Mouse (Mus musculus) G1E (cell line): ENCODE measurements at regions not wholly inside any gene's neighbourhood (a gene's known extent, or its start where the extent isn't known, plus 50 kb on each side); places are given as distances from the start of the nearest gene placed in this dataset.

ENCODE experiments used
- ATAC-seq: 2 replicates; pipeline ENCODE4 v1.8.0; 2016; ENCODE audit warnings: mild to moderate bottlenecking; ENCODE audit not compliant: insufficient number of reproducible peaks, poor library complexity, low FRiP score, severe bottlenecking; ENCODE audit errors: extremely low read depth
- DNase-seq: peaks from one replicate; pipeline ENCODE4 v3.0.0; 2012; ENCODE audit warnings: low spot score
- H3K27me3 ChIP-seq: 2 replicates; pipeline ENCODE4 v1.6.1; 2012; ENCODE audit warnings: mild to moderate bottlenecking, low read length, inconsistent platforms; ENCODE audit not compliant: insufficient read depth
- H3K36me3 ChIP-seq: replicated peaks from 2 replicates; pipeline ENCODE3; 2012; ENCODE audit warnings: mild to moderate bottlenecking, inconsistent platforms
- H3K4me1 ChIP-seq: 2 replicates; pipeline ENCODE4 v1.6.1; 2012; ENCODE audit warnings: low read depth, low read length, inconsistent platforms, mixed read lengths; ENCODE audit not compliant: insufficient read depth
- H3K4me3 ChIP-seq: 2 replicates; pipeline ENCODE4 v1.5.1; 2012; ENCODE audit warnings: low read depth, mild to moderate bottlenecking, inconsistent platforms, low read length, moderate library complexity, mixed read lengths
- H3K9me3 ChIP-seq: replicated peaks from 2 replicates; pipeline ENCODE4 v1.6.1; 2012; ENCODE audit warnings: inconsistent platforms
- CTCF ChIP-seq: IDR thresholded peaks from 2 replicates; pipeline ENCODE4 v1.5.1; 2012; ENCODE audit warnings: low read depth, low read length, inconsistent platforms, mixed read lengths
- GATA1 ChIP-seq: IDR thresholded peaks from 2 replicates; pipeline ENCODE4 v1.6.1; 2012; ENCODE audit warnings: borderline replicate concordance, low read length, inconsistent platforms, mixed read lengths
- GATA2 ChIP-seq: IDR thresholded peaks from 2 replicates; pipeline ENCODE4 v1.6.1; 2012; ENCODE audit warnings: low read depth, low read length, inconsistent platforms, borderline replicate concordance
- POLR2AphosphoS5 ChIP-seq: IDR thresholded peaks from 2 replicates; pipeline ENCODE4 v1.6.1; 2012; ENCODE audit warnings: low read depth, low read length, inconsistent platforms; ENCODE audit not compliant: insufficient replicate concordance
- TAL1 ChIP-seq: conservative IDR thresholded peaks from 2 replicates; pipeline ENCODE4 v1.6.1; 2012; ENCODE audit warnings: low read depth, low read length, inconsistent platforms, mixed read lengths

DNA sequence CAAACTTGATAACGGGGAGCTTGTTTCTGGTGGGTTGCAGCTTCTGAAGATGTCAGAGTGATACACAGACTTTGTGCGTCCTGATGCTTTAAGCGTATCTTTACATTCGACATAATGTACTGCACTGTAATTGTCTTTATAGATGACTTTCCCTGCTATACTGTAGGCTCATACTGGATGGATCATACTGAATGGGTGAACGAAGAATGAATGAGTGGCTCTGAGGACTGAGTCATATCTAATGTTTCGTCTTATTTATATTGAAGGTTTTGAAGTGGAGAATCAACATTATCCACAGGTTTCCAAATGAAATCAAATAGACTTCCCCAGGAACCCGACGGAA is 116.3 kb upstream of the Etaa1 start:
- no peaks in the 10 kb centered on the region for H3K9me3 ChIP-seq
- ATAC-seq, result no peak
- no peaks in the 10 kb centered on the region for H3K36me3 ChIP-seq
- H3K27me3 ChIP-seq, result no peaks in the 10 kb centered on the region
- no peak overlapping the region for H3K4me3 ChIP-seq
- no peak for TF ChIP-seq GATA2
- TF ChIP-seq GATA1, result no peak
- TF ChIP-seq CTCF, result no peak
- TF ChIP-seq POLR2AphosphoS5, result no peak
- TF ChIP-seq TAL1, result no peak
- H3K4me1 ChIP-seq, result no peaks in the 10 kb centered on the region
- DNase-seq, result no peak

- H3K27me3 ChIP-seq, result no peaks in the 10 kb centered on the region
- no peaks in the 10 kb centered on the region for H3K9me3 ChIP-seq
- no peak for TF ChIP-seq TAL1
- TF ChIP-seq POLR2AphosphoS5, result no peak
- no peak for TF ChIP-seq GATA1
- TF ChIP-seq GATA2, result no peak
- TF ChIP-seq CTCF, result no peak
- no peak for ATAC-seq
- no peaks in the 10 kb centered on the region for H3K4me1 ChIP-seq
- no peak for DNase-seq
- no peaks in the 10 kb centered on the region for H3K36me3 ChIP-seq
- no peak overlapping the region for H3K4me3 ChIP-seq
Observed at GRCm38 (mm10) chr11:18069348-18070031, 115.8 kb upstream of the Etaa1 start.

DNA sequence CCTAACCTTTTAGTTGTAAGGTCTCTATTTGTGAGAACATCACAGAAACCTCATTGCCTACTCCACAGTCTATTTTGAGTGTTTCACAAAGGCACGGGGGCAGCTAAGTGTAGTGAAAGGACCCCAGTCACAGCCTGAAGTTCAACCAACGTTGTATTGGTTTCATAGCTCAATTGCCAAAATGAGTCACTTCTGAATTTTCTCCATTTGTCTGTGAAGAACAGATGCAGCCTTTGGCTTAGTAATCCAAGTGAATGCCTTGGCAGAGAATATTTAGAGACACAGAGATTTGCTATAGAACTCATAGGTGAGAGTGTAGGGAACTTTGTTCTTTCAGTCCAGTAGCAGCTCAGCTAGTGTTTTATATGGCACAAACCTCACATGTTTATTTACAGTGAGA is 114.4 kb upstream of the Etaa1 start:
- TF ChIP-seq GATA1 (no peak), POLR2AphosphoS5 (no peak), TAL1 (no peak), CTCF (no peak), GATA2 (no peak)
- Histone ChIP-seq H3K4me3 (no peak overlapping the region), H3K9me3 (no peaks in the 10 kb centered on the region), H3K4me1 (no peaks in the 10 kb centered on the region), H3K36me3 (no peaks in the 10 kb centered on the region), H3K27me3 (no peaks in the 10 kb centered on the region)
- no peak for DNase-seq
- no peak for ATAC-seq

GRCm38 (mm10) chr11:18067676-18068075 is 114.0 kb upstream of the Etaa1 start:
- H3K36me3 ChIP-seq, result no peaks in the 10 kb centered on the region
- H3K9me3 ChIP-seq, result no peaks in the 10 kb centered on the region
- H3K4me3 ChIP-seq, result no peak overlapping the region
- no peaks in the 10 kb centered on the region for H3K4me1 ChIP-seq
- ATAC-seq (no peak), DNase-seq (no peak)
- no peak for TF ChIP-seq CTCF
- TF ChIP-seq GATA2, result no peak
- no peak for TF ChIP-seq TAL1
- no peak for TF ChIP-seq GATA1
- TF ChIP-seq POLR2AphosphoS5, result no peak
- no peaks in the 10 kb centered on the region for H3K27me3 ChIP-seq

GRCm38 (mm10) chr11:18041589-18041988 is 87.9 kb upstream of the Etaa1 start:
- no peak for DNase-seq
- Histone ChIP-seq H3K4me1 (no peaks in the 10 kb centered on the region), H3K9me3 (no peaks in the 10 kb centered on the region), H3K36me3 (no peaks in the 10 kb centered on the region), H3K27me3 (no peaks in the 10 kb centered on the region), H3K4me3 (no peak overlapping the region)
- no peak for ATAC-seq
- TF ChIP-seq GATA2 (no peak), TAL1 (no peak), POLR2AphosphoS5 (no peak), GATA1 (no peak), CTCF (no peak)

- Histone ChIP-seq H3K4me3 (no peak overlapping the region), H3K36me3 (no peaks in the 10 kb centered on the region), H3K9me3 (no peaks in the 10 kb centered on the region), H3K27me3 (no peaks in the 10 kb centered on the region), H3K4me1 (no peaks in the 10 kb centered on the region)
- ATAC-seq (no peak), DNase-seq (no peak)
- TF ChIP-seq TAL1, result no peak
Observed at GRCm38 (mm10) chr11:18031049-18031448, 77.4 kb upstream of the Etaa1 start.
